Mouse (Mus musculus) kidney, embryonic 15.5 days (tissue): ENCODE measurements around the gene Chd5. TPM values are rescaled to one million over a fixed set of nuclear protein-coding genes. Genes with fewer than 3 reads are reported as not detected.

ENCODE experiments used
- ATAC-seq: fragments of 200-750 bp; cut with Nextera tagmentation; replicated peaks from 2 replicates; pipeline ENCODE4 v1.8.0; 2017; ENCODE audit warnings: moderate TSS enrichment; ENCODE audit not compliant: low FRiP score
- H3K27ac ChIP-seq: fragments of 300-500 bp; sonication (generic); 2 replicates; pipeline ENCODE4 v1.5.1; 2015; ENCODE audit warnings: mild to moderate bottlenecking, inconsistent platforms
- H3K27me3 ChIP-seq: fragments of 300-500 bp; sonication (generic); 2 replicates; pipeline ENCODE4 v1.6.1; 2015; ENCODE audit warnings: inconsistent platforms
- H3K36me3 ChIP-seq: fragments of 300-500 bp; sonication (generic); 2 replicates; pipeline ENCODE4 v1.6.1; 2015; ENCODE audit warnings: inconsistent platforms
- H3K4me1 ChIP-seq: fragments of 300-500 bp; sonication (generic); 2 replicates; pipeline ENCODE4 v1.6.1; 2015; ENCODE audit warnings: inconsistent platforms
- H3K4me2 ChIP-seq: fragments of 300-500 bp; sonication (generic); 2 replicates; pipeline ENCODE4 v1.6.1; 2015; ENCODE audit warnings: moderate library complexity, mild to moderate bottlenecking, inconsistent platforms
- H3K4me3 ChIP-seq: fragments of 300-500 bp; sonication (generic); replicated peaks from 2 replicates; pipeline ENCODE4 v1.5.1; 2015; ENCODE audit warnings: mild to moderate bottlenecking, inconsistent platforms
- H3K9ac ChIP-seq: fragments of 300-500 bp; sonication (generic); 2 replicates; pipeline ENCODE4 v1.6.1; 2015; ENCODE audit warnings: mild to moderate bottlenecking, inconsistent platforms
- H3K9me3 ChIP-seq: fragments of 300-500 bp; sonication (generic); replicated peaks from 2 replicates; pipeline ENCODE4 v1.6.1; 2016; ENCODE audit warnings: inconsistent platforms
- WGBS: fragments of 180-500 bp; shearing (Covaris S2); methylation state at CpG from one replicate; pipeline ENCODE4 v1.1.7; 2015; ENCODE audit warnings: mixed read lengths; 5-methylcytosine and 5-hydroxymethylcytosine counted together
- polyA plus RNA-seq: library from polyadenylated mRNA; unstranded; fragments of >200 nt; fragmentation: Nextera tagmentation; extraction: Ambion mirVana; gene quantifications from 2 replicates; pipeline ENCODE4 v1.2.1, GENCODE M21; 2015

Gene Chd5
- polyA plus RNA-seq, 1 experiment from 2014 or later: 0.13 TPM

DNA sequence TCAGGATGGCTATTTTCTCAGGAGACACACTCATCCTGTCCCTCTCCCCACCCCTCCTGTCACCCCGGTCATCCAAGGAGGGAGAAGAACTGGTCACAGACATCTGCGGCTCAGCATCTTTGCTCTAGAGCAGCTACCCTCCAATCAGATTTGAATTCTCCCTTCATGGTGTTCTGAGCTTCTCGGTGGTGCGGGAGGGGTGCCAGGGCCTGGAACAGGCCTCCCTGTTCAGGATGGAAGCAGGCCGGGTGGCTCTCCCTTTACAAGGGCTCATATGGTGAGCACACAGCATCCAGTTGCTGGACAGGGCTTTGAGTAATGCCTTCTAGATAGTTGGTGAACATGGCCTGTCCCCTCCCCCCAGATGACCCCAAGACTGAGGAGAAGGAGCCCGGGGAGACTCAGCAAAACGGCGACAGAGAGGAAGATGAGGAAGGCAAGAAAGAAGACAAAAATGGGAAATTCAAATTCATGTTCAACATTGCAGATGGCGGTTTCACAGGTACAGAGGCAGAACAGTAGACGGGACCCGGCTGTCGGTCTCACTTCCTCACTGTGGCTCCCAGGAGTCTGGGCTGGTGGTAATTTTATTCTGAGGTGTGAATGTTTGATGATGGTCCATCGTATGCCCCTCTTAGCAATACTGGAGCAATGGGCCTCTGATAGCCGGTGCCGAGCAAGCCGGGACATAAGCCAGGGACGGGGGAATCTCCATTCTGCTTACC is 44.2 kb downstream of the Chd5 start:
- no peaks in the 10 kb centered on the region for H3K9me3 ChIP-seq
- no peak overlapping the region for H3K4me3 ChIP-seq
- H3K36me3 ChIP-seq: no peaks in the 10 kb centered on the region
- no peak overlapping the region for H3K9ac ChIP-seq
- no peaks in the 10 kb centered on the region for H3K27me3 ChIP-seq
- WGBS: 82% methylated on average over 17 of the region's 17 CpGs
- no peak for ATAC-seq
- H3K27ac ChIP-seq: no peak overlapping the region
- no peak overlapping the region for H3K4me2 ChIP-seq
- no peaks in the 10 kb centered on the region for H3K4me1 ChIP-seq

DNA sequence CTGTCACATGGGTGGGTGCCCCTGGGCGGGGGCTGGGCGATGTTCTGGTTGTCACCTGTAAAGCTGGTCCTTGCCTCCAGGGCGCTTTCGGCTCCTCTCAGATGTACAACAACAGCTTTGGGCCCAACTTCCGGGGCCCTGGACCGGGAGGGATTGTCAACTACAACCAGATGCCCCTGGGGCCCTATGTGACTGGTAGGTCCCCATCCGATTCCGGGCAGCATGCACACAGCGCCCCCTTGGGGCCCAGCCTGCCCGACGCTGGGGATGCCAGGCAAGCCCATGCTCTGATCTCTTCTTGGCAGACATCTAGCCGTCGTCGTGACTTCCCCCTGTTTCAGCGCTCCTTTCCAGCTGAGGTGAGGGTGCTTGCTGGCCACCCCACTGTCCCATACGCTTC is 47.2 kb downstream of the Chd5 start:
- H3K9ac ChIP-seq: no peak overlapping the region
- H3K27ac ChIP-seq: no peak overlapping the region
- H3K4me1 ChIP-seq: no peaks in the 10 kb centered on the region
- WGBS: 68% methylated on average over 16 of the region's 16 CpGs
- no peak overlapping the region for H3K4me3 ChIP-seq
- ATAC-seq: no peak
- H3K4me2 ChIP-seq: no peak overlapping the region
- H3K9me3 ChIP-seq: no peaks in the 10 kb centered on the region
- H3K36me3 ChIP-seq: no peaks in the 10 kb centered on the region
- H3K27me3 ChIP-seq: no peaks in the 10 kb centered on the region

DNA sequence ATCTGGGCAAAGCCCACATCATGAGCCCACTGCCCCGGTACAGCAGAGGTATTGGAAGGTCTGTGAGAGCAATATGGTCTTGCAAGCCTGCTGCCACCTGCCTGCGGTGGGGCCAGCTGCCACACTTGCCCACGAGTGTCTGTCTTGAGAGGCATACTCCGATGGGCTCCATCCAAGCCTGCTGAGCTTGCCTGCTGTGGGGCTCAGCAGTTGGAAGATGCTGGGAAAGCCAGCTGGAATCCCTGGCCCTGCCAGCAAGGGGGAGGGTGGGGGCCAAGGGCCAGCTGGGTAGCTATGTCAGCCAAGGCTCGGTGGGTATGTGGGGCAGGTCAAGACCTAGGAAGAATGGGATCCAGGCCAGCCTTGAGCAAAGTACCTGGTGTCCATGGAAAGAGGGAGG is 53.7 kb downstream of the Chd5 start:
- WGBS: 70% methylated on average over 5 of the region's 5 CpGs

GRCm38 (mm10) chr4:152392627-152393026 is 54.2 kb downstream of the Chd5 start:
- Histone ChIP-seq H3K36me3 (no peaks in the 10 kb centered on the region), H3K9ac (no peak overlapping the region), H3K4me2 (no peak overlapping the region), H3K4me3 (no peak overlapping the region), H3K27me3 (no peaks in the 10 kb centered on the region), H3K27ac (no peak overlapping the region), H3K4me1 (0 out of 2 replicates have a peak, but pooled peaks cover 3% of the 10 kb centered on the region), H3K9me3 (no peaks in the 10 kb centered on the region)
- WGBS: 88% methylated on average over 17 of the region's 17 CpGs
- ATAC-seq: no peak

More for the DNA sequence above, 53.7 kb downstream of the Chd5 start:
- H3K36me3 ChIP-seq: no peaks in the 10 kb centered on the region
- no peak overlapping the region for H3K4me3 ChIP-seq
- 0 out of 2 replicates have a peak, but pooled peaks cover 3% of the 10 kb centered on the region for H3K4me1 ChIP-seq
- ATAC-seq: no peak
- no peaks in the 10 kb centered on the region for H3K9me3 ChIP-seq
- H3K4me2 ChIP-seq: no peak overlapping the region
- no peak overlapping the region for H3K27ac ChIP-seq
- H3K9ac ChIP-seq: no peak overlapping the region
- no peaks in the 10 kb centered on the region for H3K27me3 ChIP-seq

DNA sequence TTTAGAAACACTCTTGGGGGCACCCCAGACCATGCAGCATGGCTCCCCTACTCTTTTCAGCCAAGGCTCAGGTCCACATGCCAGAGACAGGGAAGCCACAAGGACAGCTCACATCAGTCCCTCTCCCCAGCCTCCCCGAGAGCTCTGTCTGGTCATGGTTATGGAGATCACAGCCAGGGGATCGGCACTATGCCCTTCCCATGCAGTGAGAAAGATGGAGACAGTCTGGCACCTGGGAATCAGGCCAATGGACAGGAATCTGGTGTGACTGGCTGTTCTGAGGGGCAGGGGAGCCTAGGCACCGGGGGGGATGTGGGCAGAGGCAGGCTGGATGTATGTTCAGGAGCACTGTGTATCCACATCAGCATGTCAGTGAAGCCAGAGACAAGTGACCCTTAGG is 60.5 kb downstream of the Chd5 start:
- Histone ChIP-seq H3K4me3 (no peak overlapping the region), H3K27me3 (no peaks in the 10 kb centered on the region), H3K4me1 (no peaks in the 10 kb centered on the region), H3K36me3 (no peaks in the 10 kb centered on the region), H3K4me2 (no peak overlapping the region), H3K9ac (no peak overlapping the region), H3K9me3 (no peaks in the 10 kb centered on the region), H3K27ac (no peak overlapping the region)
- 76% methylated on average over 3 of the region's 3 CpGs for WGBS
- no peak for ATAC-seq

DNA sequence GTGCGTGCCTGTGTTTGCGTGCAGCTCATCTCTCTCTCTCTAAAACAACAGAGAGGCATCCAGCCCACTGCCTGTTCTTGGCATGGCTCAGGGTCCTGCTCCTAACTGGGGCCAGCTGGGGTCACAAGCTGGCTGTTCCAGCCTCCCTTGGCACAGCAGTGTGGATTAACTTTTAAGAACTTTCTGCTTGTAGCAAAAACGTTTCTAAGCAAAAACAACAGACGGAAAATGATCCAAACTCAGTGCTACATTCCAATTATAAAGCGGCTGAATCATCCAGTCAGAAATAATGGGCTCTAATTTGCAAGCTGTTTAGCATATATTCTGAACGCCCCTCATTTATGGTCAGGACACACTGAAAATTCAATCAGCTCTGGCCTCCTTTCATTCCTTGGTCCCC is 66.7 kb downstream of the Chd5 start:
- Histone ChIP-seq H3K4me1 (no peaks in the 10 kb centered on the region), H3K27me3 (no peaks in the 10 kb centered on the region), H3K9me3 (no peaks in the 10 kb centered on the region), H3K4me2 (no peak overlapping the region), H3K9ac (no peak overlapping the region), H3K4me3 (no peak overlapping the region), H3K27ac (no peak overlapping the region), H3K36me3 (no peaks in the 10 kb centered on the region)
- WGBS: 69% methylated on average over 6 of the region's 6 CpGs
- no peak for ATAC-seq

DNA sequence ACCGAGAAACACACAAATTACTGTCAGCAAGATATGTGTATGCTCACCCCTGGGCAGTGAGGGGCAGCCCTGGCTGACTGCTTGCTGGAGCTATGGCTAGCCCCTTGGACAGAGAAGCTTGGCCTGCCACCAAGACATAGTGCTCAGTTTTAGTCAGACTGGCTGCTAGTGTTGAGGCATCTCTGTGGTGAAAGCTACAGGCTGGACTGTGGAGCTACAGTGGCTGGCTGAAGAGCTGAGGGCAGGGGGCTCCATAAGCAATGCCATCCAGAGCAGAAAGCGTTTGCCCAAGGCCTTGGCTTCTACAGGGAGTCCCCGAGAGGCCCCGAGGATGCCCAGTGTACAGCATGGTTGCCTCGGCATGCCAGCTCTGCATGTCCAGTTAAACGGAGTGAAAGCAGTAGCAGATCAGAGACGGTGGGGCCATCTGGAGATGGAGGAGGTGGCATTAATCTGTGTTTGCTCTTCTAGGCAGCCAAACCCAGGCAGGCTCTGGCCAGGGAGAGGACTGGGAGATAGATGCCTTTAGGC is 67.3 kb downstream of the Chd5 start:
- H3K27ac ChIP-seq: no peak overlapping the region
- H3K4me3 ChIP-seq: no peak overlapping the region
- H3K9ac ChIP-seq: no peak overlapping the region
- no peak for ATAC-seq
- no peak overlapping the region for H3K4me2 ChIP-seq
- H3K36me3 ChIP-seq: no peaks in the 10 kb centered on the region
- no peaks in the 10 kb centered on the region for H3K9me3 ChIP-seq
- H3K27me3 ChIP-seq: no peaks in the 10 kb centered on the region
- H3K4me1 ChIP-seq: no peaks in the 10 kb centered on the region
- WGBS: 68% methylated on average over 7 of the region's 7 CpGs

GRCm38 (mm10) chr4:152406531-152406930 is 68.1 kb downstream of the Chd5 start:
- WGBS: 82% methylated on average over 8 of the region's 8 CpGs
- no peak for ATAC-seq
- Histone ChIP-seq H3K27me3 (no peaks in the 10 kb centered on the region), H3K4me3 (no peak overlapping the region), H3K4me1 (no peaks in the 10 kb centered on the region), H3K9ac (no peak overlapping the region), H3K27ac (no peak overlapping the region), H3K36me3 (no peaks in the 10 kb centered on the region), H3K4me2 (no peak overlapping the region), H3K9me3 (no peaks in the 10 kb centered on the region)

DNA sequence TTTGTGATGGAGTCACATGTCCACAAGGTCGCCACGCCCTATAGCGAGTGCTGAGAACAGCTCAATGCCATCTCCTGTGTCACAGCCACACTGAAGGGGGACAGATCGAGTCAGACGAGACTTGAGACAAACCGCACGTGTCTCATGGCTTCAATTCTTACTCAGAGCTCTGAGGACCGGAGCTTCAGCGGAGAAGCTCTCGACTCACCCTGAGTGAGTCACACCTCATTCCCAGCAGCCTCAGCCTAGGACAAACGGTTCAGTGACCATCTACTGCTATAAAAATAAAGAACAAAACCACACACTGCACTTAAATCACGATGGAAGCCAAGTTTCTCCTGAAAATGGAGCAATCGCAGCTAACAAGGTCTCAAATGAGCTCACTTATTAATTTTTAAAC is 72.5 kb downstream of the Chd5 start:
- WGBS: 59% methylated on average over 13 of the region's 13 CpGs
- Histone ChIP-seq H3K27ac (no peak overlapping the region), H3K36me3 (no peaks in the 10 kb centered on the region), H3K27me3 (no peaks in the 10 kb centered on the region), H3K9ac (no peak overlapping the region), H3K4me2 (no peak overlapping the region), H3K4me1 (no peaks in the 10 kb centered on the region), H3K4me3 (no peak overlapping the region), H3K9me3 (no peaks in the 10 kb centered on the region)
- no peak for ATAC-seq

DNA sequence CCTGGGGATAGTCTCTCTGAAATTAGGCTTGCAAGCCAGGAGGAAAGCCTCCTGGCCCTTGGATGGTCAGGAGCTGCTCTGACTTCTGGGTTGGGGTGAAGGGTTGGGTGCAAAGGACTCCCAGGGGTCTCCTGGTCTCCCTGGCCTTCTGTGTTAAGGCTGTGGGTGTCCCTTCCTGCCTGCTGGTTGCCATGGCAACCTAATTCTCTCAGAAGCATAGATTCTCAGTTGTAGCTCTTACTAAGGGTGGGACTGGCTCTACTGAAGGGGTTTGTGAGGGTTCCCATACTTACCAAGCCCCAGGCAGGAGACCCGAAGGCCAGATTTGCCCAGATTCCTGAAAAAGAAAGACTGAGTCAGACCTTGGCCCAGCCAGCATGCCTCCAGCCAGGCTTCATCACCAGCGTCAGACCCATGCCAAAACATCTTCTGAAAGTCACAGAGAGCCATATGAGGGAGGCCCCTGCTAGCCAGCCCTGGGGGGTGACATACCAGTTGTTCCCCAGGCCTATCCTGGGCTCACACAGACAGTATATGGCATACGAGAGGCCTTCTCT is 74.2 kb downstream of the Chd5 start:
- ATAC-seq: no peak
- WGBS: 85% methylated on average over 3 of the region's 3 CpGs

GRCm38 (mm10) chr4:152418229-152419060 is 80.0 kb downstream of the Chd5 start:
- peak; percentile 74 for ATAC-seq
- peak overlapping the region; percentile 50 for H3K4me2 ChIP-seq

More for the DNA sequence above, 74.2 kb downstream of the Chd5 start:
- Histone ChIP-seq H3K9ac (no peak overlapping the region), H3K4me1 (peaks cover 2% of the 10 kb centered on the region; the same call in 1 of the 2 replicates), H3K4me3 (no peak overlapping the region), H3K27ac (no peak overlapping the region), H3K36me3 (no peaks in the 10 kb centered on the region), H3K27me3 (0 out of 2 replicates have a peak, but pooled peaks cover 3% of the 10 kb centered on the region), H3K9me3 (no peaks in the 10 kb centered on the region), H3K4me2 (no peak overlapping the region)

DNA sequence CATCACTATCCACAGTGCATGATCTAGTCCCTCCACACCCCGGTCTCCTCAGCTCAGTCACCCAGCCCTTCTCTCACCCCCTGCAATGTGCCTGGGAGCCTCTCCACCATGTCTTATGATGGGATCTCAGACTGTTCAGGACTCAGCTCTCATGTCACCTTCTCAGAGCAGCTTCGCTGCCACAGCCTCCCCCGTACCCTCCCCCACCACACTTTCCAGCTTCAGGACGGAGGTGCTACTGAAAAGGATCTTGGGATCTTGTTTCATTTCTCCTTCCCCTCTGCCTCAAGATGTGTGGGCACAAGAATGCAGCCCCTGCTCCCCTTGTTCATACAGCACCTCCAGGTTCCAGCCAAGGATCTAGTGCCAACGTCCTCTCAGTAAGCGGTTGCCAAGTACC is 85.1 kb downstream of the Chd5 start:
- H3K4me3 ChIP-seq: no peak overlapping the region
- WGBS: 81% methylated on average over 6 of the region's 6 CpGs
- 0 out of 2 replicates have a peak, but pooled peaks cover 3% of the 10 kb centered on the region for H3K9me3 ChIP-seq
- no peak overlapping the region for H3K9ac ChIP-seq
- peaks cover 7% of the 10 kb centered on the region for H3K4me1 ChIP-seq
- 0 out of 2 replicates have a peak, but pooled peaks cover 6% of the 10 kb centered on the region for H3K27me3 ChIP-seq
- H3K27ac ChIP-seq: no peak overlapping the region
- no peak for ATAC-seq
- H3K36me3 ChIP-seq: no peaks in the 10 kb centered on the region
- no peak overlapping the region for H3K4me2 ChIP-seq

More at GRCm38 (mm10) chr4:152418229-152419060, 80.0 kb downstream of the Chd5 start:
- H3K36me3 ChIP-seq: no peaks in the 10 kb centered on the region
- peak overlapping the region; percentile 4; the same call in 1 of the 2 replicates for H3K4me3 ChIP-seq
- no peak overlapping the region for H3K9ac ChIP-seq
- 0 out of 2 replicates have a peak, but pooled peaks cover 13% of the 10 kb centered on the region for H3K27me3 ChIP-seq
- peaks cover 19% of the 10 kb centered on the region for H3K4me1 ChIP-seq
- WGBS: 15% methylated on average over 28 of the region's 28 CpGs
- peak overlapping the region; percentile 68 for H3K27ac ChIP-seq
- H3K9me3 ChIP-seq: no peaks in the 10 kb centered on the region
